Mouse (Mus musculus): ENCODE results near the gene Prr13.

GRCm38 (mm10) chr15:102426963-102427362 lies 31.9 kb upstream of the Prr13 start:
- no peak for TF ChIP-seq ZNF384 (IDR thresholded peaks at IDR 0.05; ENCODE audit: low read depth, low read length)
- no peak for TF ChIP-seq ZC3H11A (IDR thresholded peaks at IDR 0.05; ENCODE audit: borderline replicate concordance, low read depth, low read length)
- no peak for TF ChIP-seq CHD2 (IDR thresholded peaks at IDR 0.05; ENCODE audit: low read depth, low read length)
- peak; percentile 99 for TF ChIP-seq MAFK (IDR thresholded peaks at IDR 0.05; ENCODE audit: insufficient read depth, low read depth, low read length)
- TF ChIP-seq HCFC1 (IDR thresholded peaks at IDR 0.05; ENCODE audit: borderline replicate concordance, insufficient read depth, low read length), result no peak
